Mouse (Mus musculus) testis, adult 2 months (tissue): ENCODE results near the gene Dnajb9.

ENCODE experiments used
- CTCF ChIP-seq: fragments of 200-500 bp; IDR thresholded peaks from 2 replicates; pipeline ENCODE4 v1.5.1; 2012; ENCODE audit warnings: low read depth, mild to moderate bottlenecking, inconsistent platforms, low read length, moderate library complexity; ENCODE audit not compliant: control insufficient read depth, insufficient read depth, insufficient replicate concordance
- POLR2A ChIP-seq: fragments of 200-500 bp; IDR thresholded peaks from 2 replicates; pipeline ENCODE4 v1.6.1; 2012; ENCODE audit warnings: low read depth, mild to moderate bottlenecking, inconsistent platforms, low read length, moderate library complexity; ENCODE audit not compliant: control insufficient read depth

- TF ChIP-seq CTCF (no peak), POLR2A (no peak)
Observed at GRCm38 (mm10) chr12:44223044-44223443, 12.9 kb upstream of the Dnajb9 start.
